Mouse (Mus musculus) cerebellum, adult (tissue): Measurements from ENCODE around the gene Agpat4.

Experiments used
- ATAC-seq: cut with Nextera tagmentation; 2 replicates; pipeline ENCODE4 v1.9.2; 2017; ENCODE audit warnings: mild to moderate bottlenecking, moderate library complexity, mixed read lengths; ENCODE audit not compliant: insufficient number of reproducible peaks, low FRiP score, low TSS enrichment

Agpat4 gene

DNA sequence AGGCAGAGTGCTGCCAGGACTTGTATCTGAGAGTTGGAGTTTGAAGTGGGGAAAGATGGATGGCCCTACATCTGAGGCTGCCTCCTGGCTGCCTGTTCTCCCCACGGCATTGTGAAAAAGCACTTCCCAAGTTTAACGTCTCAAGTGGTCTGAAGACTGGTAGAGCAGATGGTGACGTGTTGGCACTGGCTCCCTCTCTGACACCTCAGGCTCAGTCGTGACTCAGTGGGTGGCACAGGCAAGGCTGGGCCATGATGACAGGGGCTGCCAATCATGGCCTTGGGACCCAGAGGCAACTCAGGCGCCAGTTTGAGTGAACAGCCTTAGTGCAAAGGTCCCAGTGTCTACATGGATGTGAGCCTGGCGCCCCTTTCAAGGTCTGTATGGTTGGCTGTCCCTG is 103.4 kb downstream of the Agpat4 start:
- no peak for ATAC-seq

DNA sequence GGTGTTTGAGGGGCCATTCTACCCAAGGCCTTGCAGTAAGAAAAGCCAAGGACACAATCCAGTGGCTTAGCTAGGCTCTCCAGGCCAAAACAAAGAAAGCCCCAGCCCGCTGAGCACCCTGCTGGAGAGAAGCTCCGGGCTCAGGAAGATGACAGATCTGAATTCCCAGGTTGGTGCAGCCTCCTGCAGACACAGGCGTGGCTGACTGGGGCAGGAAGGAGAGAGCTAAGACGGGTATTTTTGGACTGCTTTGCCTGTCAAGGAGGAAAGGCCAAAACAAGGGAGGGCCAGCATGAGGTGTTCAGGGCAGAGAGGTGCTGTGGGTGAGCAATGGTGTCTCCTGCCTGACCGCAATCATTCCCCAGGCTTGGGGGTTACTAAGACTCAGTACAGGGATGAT is 105.2 kb downstream of the Agpat4 start:
- no peak for ATAC-seq

DNA sequence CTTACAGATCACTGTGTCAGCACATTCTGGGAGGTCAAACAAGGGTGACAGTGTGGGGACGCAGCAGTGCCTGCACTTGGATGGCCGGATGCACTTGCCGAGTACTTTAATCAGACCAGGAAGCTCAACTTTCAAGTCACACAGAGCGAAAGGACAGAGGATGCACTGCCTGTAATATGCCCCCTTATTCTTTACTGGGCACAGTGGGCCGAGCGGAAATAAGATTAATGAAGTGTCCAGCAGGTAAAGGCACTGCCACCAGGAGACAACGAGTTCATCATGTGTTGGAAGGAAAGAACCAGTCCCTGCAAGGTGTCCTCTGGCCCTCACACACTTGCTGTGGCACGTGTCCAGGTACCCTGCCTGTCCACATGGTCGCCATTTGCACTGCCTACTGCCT is 105.6 kb downstream of the Agpat4 start:
- no peak for ATAC-seq

DNA sequence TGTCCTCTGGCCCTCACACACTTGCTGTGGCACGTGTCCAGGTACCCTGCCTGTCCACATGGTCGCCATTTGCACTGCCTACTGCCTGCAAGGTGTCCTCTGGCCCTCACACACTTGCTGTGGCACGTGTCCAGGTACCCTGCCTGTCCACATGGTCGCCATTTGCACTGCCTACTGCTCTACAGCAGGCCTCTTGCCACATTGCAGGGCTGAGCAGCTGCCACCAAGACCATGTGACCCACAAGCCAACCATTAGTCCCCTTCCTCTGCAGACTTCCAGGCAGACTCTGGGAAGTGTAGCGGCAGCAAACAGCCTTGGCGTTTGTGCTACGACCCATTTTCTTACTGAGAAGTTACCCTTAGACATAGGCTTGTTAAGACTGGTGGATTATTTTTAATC is 106.0 kb downstream of the Agpat4 start:
- ATAC-seq, result peak; percentile 77

DNA sequence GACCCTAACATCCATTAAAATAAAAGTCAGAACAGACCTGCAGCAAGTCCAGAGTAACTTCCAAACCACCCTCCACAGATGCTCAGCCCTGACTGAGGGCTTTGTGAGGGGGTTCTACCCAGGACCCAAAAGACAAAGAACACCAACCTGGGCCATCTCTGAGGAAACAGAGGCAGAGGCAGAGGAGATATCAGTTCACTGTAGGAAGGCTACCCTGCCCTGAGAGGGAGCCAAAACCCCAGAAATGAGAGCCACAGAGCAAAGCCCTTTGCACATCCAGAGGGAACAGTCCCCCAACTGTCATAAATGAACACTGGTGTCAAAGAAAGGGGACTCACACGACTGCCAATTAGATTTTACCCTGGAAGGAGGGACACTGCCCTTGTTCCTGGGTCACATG is 106.7 kb downstream of the Agpat4 start:
- ATAC-seq, result no peak

DNA sequence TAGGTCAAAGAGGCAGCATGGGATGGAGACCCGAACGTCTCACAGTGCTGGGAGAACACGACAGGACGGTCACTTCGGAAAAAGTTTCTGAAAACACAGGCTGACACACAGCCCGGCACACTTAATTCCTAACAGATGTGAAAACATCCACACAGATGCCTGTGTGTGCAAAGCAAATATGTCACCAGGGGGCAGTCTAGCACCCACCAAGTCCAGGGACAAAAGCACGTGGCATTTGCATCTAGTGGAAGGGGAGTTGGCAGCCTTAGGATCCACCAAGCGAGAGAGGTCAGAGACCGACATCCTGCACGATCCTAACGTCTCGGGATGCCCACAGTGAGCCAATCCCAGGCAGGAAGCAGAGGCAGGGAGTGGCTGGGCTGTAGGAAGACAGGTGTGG is 108.0 kb downstream of the Agpat4 start:
- no peak for ATAC-seq

DNA sequence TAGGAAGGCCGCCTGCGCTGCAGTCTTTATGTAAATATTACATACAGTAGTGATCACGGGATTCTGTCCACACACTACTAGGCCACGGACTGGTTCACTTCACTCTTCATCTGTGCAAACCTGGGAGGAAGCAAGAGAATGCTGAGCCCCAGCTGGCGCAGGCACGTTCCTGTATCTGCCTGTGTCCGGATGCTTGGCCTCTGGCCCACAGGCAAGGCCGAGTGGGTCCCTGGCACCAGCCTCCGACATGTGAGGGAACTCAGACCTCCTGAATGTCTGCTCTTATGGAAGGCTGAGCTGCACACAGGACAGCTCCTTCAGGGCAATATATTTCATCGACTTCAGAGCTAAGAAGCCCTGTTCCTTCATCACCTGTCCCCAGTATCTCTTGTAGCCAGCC is 109.5 kb downstream of the Agpat4 start:
- no peak for ATAC-seq

DNA sequence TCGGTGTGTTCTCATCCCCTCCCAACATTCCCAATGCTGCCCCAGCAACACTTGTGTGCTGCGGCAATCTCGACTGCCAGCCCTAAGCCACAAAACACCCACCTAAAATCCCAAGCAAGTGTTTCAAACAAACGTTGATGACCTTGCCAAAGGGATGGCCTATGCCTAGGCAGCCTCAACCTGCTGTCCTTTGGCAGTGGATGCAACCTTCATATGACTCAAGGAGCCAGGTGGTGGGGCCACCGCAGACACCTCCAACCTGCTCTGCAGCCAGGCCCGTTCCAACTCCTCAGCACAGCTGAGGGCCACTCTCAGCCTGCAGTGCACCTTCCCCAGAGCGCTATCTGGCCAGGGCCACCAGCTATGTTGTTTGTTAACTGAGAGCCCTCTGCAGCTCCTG is 110.0 kb downstream of the Agpat4 start:
- 0 out of 2 replicates have a peak, but pooled peaks have one; percentile 18 for ATAC-seq

DNA sequence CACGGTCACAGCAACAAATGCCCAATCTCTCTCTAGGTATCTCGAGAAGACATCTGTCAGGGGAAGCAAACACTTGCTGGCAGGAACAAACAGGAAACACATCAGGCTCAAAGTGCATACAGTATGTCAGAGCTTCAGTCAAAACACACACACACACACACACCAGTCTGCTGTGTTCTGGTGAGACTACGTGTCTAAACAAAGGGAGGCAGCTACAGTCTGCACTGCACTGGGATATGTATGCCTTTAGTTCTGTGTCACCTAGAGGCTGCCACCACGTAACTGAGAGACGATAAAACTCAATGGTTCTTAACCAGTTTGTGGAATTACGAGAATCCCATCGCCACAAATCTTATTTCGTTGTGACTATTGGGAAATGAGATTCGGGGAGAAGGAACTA is 111.3 kb downstream of the Agpat4 start:
- no peak for ATAC-seq

DNA sequence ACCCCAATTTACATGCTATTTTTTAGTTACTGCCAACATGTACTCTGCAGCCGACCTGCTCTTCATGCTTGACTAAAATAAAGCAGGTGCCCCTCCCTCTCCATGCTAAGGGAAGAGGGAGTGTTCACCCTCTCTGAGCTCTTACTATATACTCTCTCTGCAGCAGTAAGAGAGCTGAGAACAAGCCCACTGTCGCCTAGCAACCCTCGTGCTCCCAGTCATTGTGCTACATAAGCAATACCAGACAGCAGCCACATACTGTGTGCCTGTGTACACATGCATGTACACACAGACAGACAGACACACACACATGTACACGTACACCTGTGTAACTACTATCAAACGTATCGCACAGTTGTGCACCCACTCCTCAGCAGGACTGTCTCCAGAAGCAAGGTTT is 111.7 kb downstream of the Agpat4 start:
- ATAC-seq, result no peak

DNA sequence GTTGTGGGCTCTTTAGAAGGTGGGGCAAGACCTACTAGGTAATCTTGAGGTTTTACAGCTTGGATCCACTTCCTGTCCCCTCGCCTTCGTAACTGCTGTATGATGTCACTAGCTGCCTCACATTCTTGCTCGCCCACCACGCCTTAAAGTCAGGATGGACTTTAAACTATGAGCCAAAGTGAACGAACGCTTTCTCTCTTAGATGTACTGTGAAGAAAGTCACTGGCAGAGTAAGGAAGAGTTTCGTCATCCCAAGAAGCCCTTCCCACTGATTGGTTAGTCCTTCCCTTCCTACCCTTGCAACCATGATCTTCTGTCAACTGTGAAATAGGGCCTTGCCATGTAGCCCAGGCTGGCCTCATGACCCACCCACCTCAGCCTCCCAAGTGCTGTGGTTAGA is 112.6 kb downstream of the Agpat4 start:
- no peak for ATAC-seq

DNA sequence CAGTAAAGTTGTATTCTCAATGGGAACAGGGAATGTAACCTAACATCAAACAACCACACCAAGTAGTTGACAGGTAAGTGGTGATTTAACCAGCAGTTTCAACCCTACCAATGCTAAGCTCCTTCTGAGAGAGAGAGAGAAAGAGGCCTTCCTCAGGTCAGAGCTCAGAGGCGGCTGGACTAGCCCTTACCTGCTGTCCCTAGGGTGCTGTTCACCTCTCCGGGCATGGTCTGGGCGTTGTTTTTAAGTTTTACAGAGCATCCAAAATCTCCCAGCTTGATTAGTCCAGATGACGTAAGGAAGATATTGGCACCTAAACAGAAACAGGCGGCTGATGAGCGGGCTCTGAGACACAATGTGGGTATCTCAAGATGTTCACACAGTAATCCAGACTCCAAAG is 114.2 kb downstream of the Agpat4 start:
- ATAC-seq, result no peak

DNA sequence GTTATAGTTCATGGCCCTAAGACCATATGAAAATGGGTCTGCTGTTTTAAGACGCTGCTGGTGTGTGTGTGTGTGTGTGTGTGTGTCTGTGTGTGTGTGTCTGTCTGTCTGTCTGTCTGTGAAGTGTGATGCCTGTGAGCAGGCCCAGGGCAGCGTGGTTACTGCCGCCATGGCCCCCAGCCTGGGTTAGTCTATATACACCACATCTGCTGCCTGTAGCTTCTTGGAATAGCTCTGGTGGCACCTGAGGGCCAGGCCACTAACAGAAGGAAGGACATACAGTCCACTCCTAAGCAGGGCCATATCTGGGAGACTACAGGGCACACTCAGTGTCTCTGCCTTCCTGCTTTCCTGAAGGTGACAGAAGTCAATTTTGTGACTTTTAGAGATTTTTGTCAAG is 122.2 kb downstream of the Agpat4 start:
- no peak for ATAC-seq

DNA sequence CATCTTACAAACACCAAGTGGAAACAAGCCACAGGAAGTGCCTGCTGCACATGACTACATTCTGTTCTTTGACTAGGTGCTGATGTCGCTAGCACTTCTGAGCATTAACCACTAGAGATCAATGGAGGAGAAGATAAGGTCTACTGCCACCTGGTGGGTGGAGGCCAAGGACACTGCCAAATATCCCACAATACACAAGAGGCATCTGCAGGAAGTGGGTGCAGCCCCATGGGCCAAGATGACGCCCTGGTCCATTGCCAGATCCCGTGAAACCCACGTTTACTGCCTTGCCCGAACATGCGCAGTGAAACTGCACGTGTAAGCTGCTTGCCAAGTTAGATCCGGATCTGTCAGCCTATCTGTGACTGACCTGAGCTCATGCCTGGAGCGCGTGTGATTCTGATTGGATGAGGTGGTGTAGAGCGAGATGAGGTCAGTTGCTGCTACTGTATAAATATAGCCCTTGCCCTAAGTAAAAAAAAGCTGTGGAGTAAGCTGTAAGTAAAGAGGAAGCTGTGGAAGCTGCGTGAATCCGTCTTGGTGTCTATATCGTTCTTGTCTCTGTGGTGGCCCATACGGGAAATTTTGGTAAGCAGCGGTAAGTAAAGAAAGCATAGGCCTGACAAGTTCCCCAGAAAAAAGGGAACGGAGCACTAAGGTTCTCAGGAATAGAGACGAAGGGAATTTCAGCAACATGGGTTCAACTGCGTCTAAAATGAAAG is 131.4 kb downstream of the Agpat4 start:
- ATAC-seq, result no peak

DNA sequence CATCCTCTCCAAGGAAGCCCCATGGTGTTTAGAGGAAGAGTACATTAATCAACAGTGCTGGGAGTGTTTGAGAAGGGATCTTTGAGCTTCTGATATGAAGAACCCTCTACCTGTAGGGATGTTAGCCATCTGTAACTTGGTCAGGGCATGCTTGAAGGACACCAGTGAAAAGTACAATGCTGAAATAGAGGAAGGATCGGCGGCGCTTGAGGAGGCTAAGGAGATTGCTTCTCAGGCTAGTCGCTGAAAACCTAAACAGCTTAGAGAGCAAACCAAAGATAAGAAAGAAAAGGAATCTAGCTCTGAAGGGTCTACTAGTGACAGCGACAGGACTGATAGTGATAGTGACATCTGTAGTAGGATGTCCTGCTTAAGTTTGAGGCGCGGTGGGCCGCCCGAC is 132.1 kb downstream of the Agpat4 start:
- no peak for ATAC-seq

DNA sequence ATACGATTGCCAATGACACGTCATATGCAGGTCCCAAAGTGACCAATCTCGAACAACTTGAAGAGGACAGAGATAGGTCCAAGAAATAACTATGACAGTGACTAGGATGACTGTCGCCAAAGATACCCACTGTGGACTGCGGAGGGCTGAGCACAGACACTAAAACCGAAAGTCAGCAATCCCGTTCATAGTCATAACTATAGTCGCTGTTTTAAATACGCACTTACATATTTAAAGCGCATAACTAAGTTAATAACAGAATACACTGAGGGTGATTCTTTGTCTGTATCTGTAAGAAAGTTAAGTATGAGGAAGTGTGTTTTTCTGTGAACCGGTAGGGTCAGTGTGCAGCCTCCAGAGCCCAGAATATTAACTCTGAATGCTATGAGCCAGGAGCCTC is 137.6 kb downstream of the Agpat4 start:
- ATAC-seq, result no peak

DNA sequence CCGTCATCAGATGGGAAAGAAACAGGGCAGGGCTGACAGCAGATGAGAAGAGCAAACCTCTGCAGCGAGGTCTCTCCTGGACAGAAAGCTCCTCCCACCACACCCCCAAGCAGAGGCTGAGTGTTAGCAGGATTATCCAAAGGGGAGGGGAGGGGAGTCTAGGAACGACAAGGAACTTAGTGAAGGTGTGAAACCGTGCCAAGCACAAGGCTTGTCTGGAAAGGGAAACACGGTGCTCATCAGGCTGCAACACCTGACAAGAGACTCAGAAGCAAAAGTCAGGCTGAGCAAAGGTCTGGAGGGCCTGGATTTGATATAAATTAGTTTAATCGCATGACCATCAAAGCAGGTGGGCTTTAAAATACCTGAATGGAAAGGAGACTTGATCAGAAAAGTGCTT is 140.0 kb downstream of the Agpat4 start:
- ATAC-seq, result no peak

DNA sequence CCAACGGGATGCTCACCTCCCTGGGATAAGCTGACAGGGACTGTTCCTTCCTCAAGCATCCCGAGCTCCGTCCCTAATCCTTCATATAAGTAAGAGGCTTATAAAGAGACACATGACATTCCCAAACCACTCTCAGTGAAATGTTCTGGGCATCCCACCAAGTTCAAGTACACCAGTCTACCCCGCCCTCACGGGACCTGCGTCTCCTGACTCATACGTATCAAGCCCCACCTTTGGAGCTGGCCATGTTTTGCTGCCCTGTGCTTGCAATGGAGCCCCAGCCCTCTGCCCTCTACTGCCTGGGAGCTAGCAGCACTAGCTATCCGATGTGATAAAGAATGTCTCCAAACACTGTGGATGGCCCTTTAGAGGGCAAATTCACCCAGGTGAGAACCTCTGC is 141.5 kb downstream of the Agpat4 start:
- ATAC-seq, result no peak

DNA sequence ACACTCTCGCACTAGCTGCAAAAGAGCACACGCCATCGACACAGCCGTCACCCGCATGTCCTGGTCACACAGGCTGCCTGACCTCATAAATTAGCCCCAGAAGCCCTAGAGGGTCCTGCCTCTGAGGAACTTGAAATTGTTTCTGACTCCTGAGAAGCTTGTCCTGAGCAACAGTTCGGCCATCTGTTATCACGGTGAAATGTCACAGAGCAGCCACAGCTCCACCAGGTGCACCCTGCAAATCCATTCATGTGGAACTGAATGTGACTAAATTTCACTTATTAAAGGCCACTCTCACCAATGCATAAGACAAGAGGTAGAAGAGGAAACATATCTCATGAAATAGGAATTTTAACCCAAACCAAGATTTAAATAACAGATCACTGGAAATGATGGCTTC is 142.9 kb downstream of the Agpat4 start:
- no peak for ATAC-seq

DNA sequence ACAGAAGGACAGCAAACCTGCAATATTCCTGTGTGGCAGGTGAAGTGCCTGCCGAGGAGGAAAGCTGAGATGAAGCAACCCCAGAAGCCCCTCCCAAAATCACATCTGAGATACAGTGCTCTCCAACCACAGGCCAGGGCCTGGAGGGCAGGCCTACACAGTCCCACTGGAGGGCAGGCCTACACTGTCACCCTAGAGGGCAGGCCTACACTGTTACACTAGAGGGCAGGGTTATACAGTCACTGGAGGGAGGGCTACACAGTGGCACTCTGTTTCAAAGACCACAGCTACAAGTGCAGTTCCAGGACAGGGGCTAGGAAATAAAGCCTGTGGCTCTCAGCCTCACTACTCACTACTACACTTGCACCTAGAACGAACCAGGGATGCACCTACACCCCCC is 143.4 kb downstream of the Agpat4 start:
- ATAC-seq, result no peak

DNA sequence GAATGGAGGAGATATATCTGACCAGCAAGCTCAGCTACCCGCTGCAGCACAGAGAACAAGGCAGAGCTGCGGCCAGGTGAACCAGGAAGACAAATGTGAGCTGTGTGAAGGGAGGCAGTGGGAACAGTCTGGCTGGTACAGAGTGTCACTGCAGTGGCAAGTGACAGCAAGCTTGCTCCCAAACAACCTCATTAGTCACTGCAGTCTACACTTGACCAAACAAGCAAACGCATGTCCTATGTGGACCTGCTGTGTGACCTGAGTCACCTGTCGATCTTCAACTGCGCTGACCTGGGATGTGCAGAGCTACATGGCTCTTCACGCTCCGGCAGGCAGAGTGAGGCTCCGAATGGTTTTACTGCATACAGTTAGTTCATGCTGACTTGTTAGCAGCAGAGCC is 144.3 kb downstream of the Agpat4 start:
- ATAC-seq, result no peak

DNA sequence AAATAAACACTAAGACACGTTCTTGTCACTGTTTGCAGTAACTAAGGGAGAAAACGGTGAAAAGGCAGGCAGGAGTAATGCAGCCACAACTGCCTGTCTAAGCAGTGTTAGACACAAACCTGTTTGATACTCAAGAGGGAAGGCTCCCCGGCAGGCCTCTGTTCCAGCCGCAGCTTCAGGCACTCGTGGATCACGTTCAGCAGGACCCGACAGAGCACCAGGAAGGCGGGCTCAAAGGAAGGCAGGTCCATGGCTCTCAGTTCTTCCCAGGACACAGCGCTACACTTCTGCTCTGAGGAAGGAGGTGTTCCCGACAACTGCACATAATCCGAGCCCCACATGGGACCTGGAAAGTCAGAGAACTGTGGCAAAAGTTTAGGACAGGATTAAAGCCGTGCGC is 145.3 kb downstream of the Agpat4 start:
- ATAC-seq, result no peak

DNA sequence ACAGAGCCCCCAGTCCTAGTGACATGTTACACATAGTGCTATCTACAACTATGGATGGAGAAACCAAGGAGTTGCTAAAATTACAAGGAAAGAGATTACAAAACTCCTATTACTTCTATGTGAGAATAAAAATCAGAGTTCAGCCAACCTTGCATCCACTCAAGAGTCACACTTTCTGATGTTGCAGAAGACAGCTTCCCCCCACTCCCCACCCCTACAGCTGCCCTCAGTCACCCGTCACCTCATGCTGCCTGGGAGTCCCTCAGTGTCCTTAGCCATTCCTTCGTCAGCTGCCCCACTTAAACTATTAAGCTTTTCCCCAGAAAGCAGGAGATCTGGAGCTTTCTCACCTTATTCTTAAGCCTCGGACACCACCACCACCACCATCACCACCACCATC is 145.8 kb downstream of the Agpat4 start:
- ATAC-seq, result no peak
